8 mouse cellular contexts compared by ENCODE assay signal in genomic region chr1:192443998-192444657, GRCm38 (mm10).
DNase-seq lines count a peak whose midpoint lies in the region; ATAC-seq and TF ChIP-seq lines count a peak whose summit lies in the region.

No protein-coding gene starts in this region.

- DNase-seq in gastrocnemius, adult 2 months = no peak
- no peak for DNase-seq in gastrocnemius, postnatal 14 days
- peak; percentile 4 for DNase-seq in CH12.LX (ENCODE audit: extremely low read depth)
- peak; percentile 61 to 64 for DNase-seq in cerebellum, postnatal 25 days
- peak; percentile 47 for DNase-seq in limb, embryonic 11.5 days (ENCODE audit: low spot score)
- DNase-seq in kidney, postnatal 36 days = no peak
- DNase-seq in heart, postnatal 14 days = no peak

- H3K27ac ChIP-seq in gastrocnemius, adult 2 months = no peak overlapping the region
- no peak overlapping the region for H3K27ac ChIP-seq in CH12.LX (ENCODE audit: insufficient read depth, low read depth)
- H3K27ac ChIP-seq in limb, embryonic 11.5 days (replicated peaks; ENCODE audit: low read depth, low read length) = no peak overlapping the region
- peak overlapping the region; percentile 30 for H3K27ac ChIP-seq in stomach, embryonic 16.5 days (ENCODE audit: low read length)

- 81% methylated on average over 20 of the region's 20 CpGs for WGBS in limb, embryonic 11.5 days
- 71% methylated on average over 20 of the region's 20 CpGs for WGBS in stomach, embryonic 16.5 days

- no peak for TF ChIP-seq POLR2A in CH12.LX (IDR thresholded peaks at IDR 0.05; ENCODE audit: low read depth, low read length)

- ATAC-seq in limb, embryonic 11.5 days (ENCODE audit: insufficient number of reproducible peaks, low FRiP score, low TSS enrichment, low read depth) = no peak
- no peak for ATAC-seq in stomach, embryonic 16.5 days (ENCODE audit: insufficient read depth, low FRiP score)

- no peak overlapping the region for H3K4me2 ChIP-seq in CH12.LX (ENCODE audit: insufficient read depth, low read depth, poor library complexity, severe bottlenecking)
- H3K4me2 ChIP-seq in limb, embryonic 11.5 days (ENCODE audit: low read depth, severe bottlenecking) = no peak overlapping the region
- H3K4me2 ChIP-seq in stomach, embryonic 16.5 days (ENCODE audit: low read depth, low read length) = no peak overlapping the region

- no peaks in the 10 kb centered on the region for H3K79me2 ChIP-seq in CH12.LX (replicated peaks; ENCODE audit: control insufficient read depth, extremely low read depth, insufficient read depth, poor library complexity, severe bottlenecking)

- in situ Hi-C loops in CH12.LX (cut with MboI; ENCODE audit: low pct_ligation_motif_present, low pct_unique_long_range_greater_than_20kb, low sequenced_read_pairs) = no loop called here

- peak; percentile 1 for TF ChIP-seq RAD21 in CH12.LX (IDR thresholded peaks at IDR 0.05; ENCODE audit: low read depth, low read length)

- H3K4me3 ChIP-seq in gastrocnemius, adult 2 months = no peak overlapping the region
- no peak overlapping the region for H3K4me3 ChIP-seq in CH12.LX (replicated peaks in 1 of 3; ENCODE audit: low read depth in 2 of 3, low read length in 2 of 3, poor library complexity in 1 of 3)
- no peak overlapping the region for H3K4me3 ChIP-seq in limb, embryonic 11.5 days (ENCODE audit: low read depth, low read length)
- no peak overlapping the region for H3K4me3 ChIP-seq in stomach, embryonic 16.5 days (replicated peaks; ENCODE audit: low read length)

- peak; percentile 30; the same call in 1 of the 2 replicates for TF ChIP-seq CTCF in gastrocnemius, adult 2 months (IDR thresholded peaks at IDR 0.05)
- TF ChIP-seq CTCF in CH12.LX (conservative IDR thresholded peaks at IDR 0.05 in 1 of 2, IDR thresholded peaks at IDR 0.05 in 1 of 2; ENCODE audit: low read depth in 2 of 2, low read length in 2 of 2) = peak; percentile 49 to 57

- H3K36me3 ChIP-seq in CH12.LX (replicated peaks in 1 of 2; ENCODE audit: control insufficient read depth in 1 of 2, insufficient read depth in 1 of 2, low read length in 1 of 2) = no peaks in the 10 kb centered on the region
- H3K36me3 ChIP-seq in limb, embryonic 11.5 days (ENCODE audit: control insufficient read depth, insufficient read depth, low read length) = no peaks in the 10 kb centered on the region
- H3K36me3 ChIP-seq in stomach, embryonic 16.5 days (ENCODE audit: control insufficient read depth, insufficient read depth, low read length) = no peaks in the 10 kb centered on the region

- no peak overlapping the region for H3K9ac ChIP-seq in CH12.LX (ENCODE audit: insufficient read depth, low read depth)
- H3K9ac ChIP-seq in limb, embryonic 11.5 days (ENCODE audit: low read length) = no peak overlapping the region
- H3K9ac ChIP-seq in stomach, embryonic 16.5 days (ENCODE audit: low read length) = 0 out of 2 replicates have a peak overlapping the region, but pooled peaks have one; percentile 13

- H3K9me3 ChIP-seq in CH12.LX (replicated peaks; ENCODE audit: low read length) = no peaks in the 10 kb centered on the region
- H3K9me3 ChIP-seq in limb, embryonic 11.5 days (ENCODE audit: control insufficient read depth, low read length) = no peaks in the 10 kb centered on the region
- no peaks in the 10 kb centered on the region for H3K9me3 ChIP-seq in stomach, embryonic 16.5 days (replicated peaks; ENCODE audit: control insufficient read depth, low read length)

- dilution Hi-C loops in CH12.LX (cut with MboI; ENCODE audit: extremely low pct_ligation_motif_present, extremely low pct_unique_long_range_greater_than_20kb, low sequenced_read_pairs) = no loop called here

- intact Hi-C loops in gastrocnemius, adult 2 months (cut with DNase I) = no loop called here
- intact Hi-C loops in gastrocnemius, postnatal 14 days (cut with DNase I; ENCODE audit: low total_unique reads) = no loop called here
- intact Hi-C loops in heart, postnatal 14 days (cut with DNase I) = no loop called here

- no peak for TF ChIP-seq EP300 in CH12.LX (IDR thresholded peaks at IDR 0.05; ENCODE audit: low read length)

- H3K27me3 ChIP-seq in CH12.LX (replicated peaks) = peaks cover 89% of the 10 kb centered on the region
- no peaks in the 10 kb centered on the region for H3K27me3 ChIP-seq in limb, embryonic 11.5 days (ENCODE audit: control insufficient read depth, insufficient read depth, low read length)
- no peaks in the 10 kb centered on the region for H3K27me3 ChIP-seq in stomach, embryonic 16.5 days (ENCODE audit: control insufficient read depth, insufficient read depth, low read length)

- H3K4me1 ChIP-seq in CH12.LX (ENCODE audit: control insufficient read depth in 1 of 2, insufficient read depth in 2 of 2) = no peaks in the 10 kb centered on the region
- no peaks in the 10 kb centered on the region for H3K4me1 ChIP-seq in limb, embryonic 11.5 days (ENCODE audit: control insufficient read depth, insufficient read depth, low read length)
- H3K4me1 ChIP-seq in stomach, embryonic 16.5 days (ENCODE audit: control insufficient read depth, insufficient read depth, low read length) = peaks cover 9% of the 10 kb centered on the region; the same call in 1 of the 2 replicates

TF ChIP-seq in CH12.LX, 34 proteins besides CTCF, POLR2A, EP300 and RAD21:
- TF ChIP-seq SMC3 (IDR thresholded peaks at IDR 0.05; ENCODE audit: low read depth, low read length) (peak; percentile 43), MAX (IDR thresholded peaks at IDR 0.05; ENCODE audit: low read length) (no peak), ELF1 (IDR thresholded peaks at IDR 0.05; ENCODE audit: low read depth, low read length) (no peak)
TF ChIP-seq in CH12.LX: peak in this region for 1.

Comparison
In these comparisons a context has a peak if more than half of its experiments do, and no peak if none do; other contexts are left out.
1. DNase-seq: peak in CH12.LX (single experiment), cerebellum, postnatal 25 days (2 of 2) and limb, embryonic 11.5 days (single experiment); none in gastrocnemius, adult 2 months (single experiment), gastrocnemius, postnatal 14 days (single experiment), kidney, postnatal 36 days (0 of 2) and heart, postnatal 14 days (0 of 2).